Mouse (Mus musculus) R1 (cell line): ENCODE results near the gene Fibcd1.

Source experiments
- DNase-seq: peaks from one replicate; pipeline ENCODE4 v3.0.0-alpha.2; 2018; ENCODE audit warnings: low read depth, low spot score

Gene Fibcd1

GRCm38 (mm10) chr2:31845896-31846691 is at the start of gene Fibcd1:
Fibcd1 (minus strand) TSS chr2:31846005.
- DNase-seq = no peak

GRCm38 (mm10) chr2:31894221-31894870 is 48.5 kb upstream of the Fibcd1 start:
- DNase-seq = no peak

- DNase-seq = no peak
Observed at GRCm38 (mm10) chr2:31893110-31893669, 47.4 kb upstream of the Fibcd1 start.

DNA sequence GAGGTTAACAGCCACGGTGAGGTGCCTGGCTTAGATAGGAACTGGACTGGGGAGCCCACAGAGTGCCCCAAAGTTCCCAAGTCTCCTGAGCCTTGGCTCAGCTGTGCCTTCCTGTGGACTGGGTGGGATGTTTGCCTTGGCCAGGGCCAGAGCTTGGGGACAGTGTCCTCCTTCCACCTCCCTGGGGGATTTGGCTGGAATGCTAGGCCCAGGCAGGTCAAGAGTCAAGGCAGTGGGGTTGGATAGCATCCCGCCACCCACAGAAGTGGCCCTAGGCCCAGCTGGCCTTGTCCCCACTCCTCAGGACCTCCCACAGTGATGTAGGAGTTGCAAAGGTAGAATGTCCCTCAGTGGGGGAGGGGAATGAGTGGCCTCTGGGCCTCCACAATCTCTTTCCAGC is 45.4 kb upstream of the Fibcd1 start:
- DNase-seq = no peak

- no peak for DNase-seq
Observed at GRCm38 (mm10) chr2:31888871-31889270, 43.1 kb upstream of the Fibcd1 start.

DNA sequence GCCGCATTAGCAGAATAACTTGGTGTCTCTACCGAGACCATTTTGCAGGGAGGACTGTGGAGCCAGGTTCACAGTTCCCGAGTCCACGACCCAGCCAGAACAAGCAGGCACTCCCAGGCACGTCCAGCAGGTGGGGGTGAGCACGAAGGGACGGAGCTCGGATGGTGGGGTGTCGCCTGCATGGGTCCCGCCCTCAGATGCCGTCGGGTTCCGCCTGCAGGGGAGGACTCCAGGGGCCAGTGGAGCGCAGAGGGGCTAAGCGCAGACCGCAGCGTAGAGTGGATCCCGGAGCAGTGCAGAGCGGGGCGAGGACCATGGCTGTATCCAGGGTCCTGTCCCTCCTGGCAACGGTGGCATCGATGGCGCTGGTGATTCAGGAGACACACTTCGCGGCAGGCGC is 41.2 kb upstream of the Fibcd1 start, which contains the start of gene Lamc3:
Gene Lamc3 (plus strand): TSS at position 262 of the 400 bp plus-strand sequence.
- DNase-seq = peak; percentile 61

DNA sequence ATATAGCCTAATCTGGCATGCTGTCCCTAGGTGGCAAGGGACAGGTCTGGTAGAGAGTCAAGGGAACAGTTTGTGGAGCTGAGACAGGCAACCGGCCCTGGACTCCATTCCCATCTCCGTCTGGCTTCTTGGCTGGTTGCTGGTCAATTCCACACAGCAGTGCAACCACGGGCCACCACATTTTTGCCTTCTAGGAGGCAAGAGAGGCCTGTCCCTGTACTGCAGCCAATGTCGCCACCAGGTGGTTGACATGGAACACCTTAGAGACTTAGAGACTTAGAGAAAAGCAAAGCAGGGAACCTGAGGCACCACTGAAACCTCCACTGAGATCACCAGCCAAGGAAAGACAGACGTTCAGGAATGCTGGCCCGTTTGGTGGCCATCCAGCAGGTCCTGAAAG is 39.0 kb upstream of the Fibcd1 start:
- peak; percentile 50 for DNase-seq

DNA sequence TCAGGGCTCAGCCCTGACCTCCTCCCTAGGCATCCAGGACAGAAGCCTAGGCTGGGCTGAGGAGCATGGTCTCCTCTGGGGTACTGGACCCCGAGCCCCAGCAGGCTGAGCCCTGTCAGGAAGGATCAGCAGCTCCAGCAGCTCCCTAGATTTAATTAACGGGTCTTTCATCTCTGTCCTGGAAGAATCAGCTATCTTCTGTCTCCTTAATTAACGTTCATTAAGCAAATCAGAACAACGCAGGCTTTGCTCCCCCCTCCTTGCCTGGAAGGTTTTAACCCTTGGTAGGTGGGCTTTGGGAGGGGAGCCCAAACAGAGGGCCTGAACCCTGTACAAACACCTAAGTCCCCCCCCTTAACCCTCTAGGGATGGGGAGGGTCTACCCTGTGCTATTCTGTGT is 37.3 kb upstream of the Fibcd1 start:
- DNase-seq = no peak

DNA sequence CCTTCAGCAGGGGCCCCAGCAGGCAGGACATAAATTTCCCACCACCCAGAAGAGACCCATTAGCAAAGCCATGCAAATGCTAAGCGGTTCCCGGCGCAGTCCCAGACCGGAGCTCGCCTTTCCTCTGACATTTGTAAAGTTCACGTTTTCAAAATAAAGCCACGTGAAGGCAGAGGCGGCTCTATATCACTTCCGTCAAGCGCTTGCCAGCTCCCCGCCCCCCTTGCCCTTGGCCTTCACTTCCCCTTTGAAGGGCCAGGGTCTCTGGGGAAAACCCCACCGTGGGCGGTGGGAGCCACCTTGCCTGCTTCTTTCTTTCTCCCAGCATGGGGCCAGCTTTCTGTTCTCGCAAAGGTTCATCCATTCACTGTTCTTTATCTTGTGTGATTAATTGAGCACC is 35.1 kb upstream of the Fibcd1 start:
- peak; percentile 80 for DNase-seq

DNA sequence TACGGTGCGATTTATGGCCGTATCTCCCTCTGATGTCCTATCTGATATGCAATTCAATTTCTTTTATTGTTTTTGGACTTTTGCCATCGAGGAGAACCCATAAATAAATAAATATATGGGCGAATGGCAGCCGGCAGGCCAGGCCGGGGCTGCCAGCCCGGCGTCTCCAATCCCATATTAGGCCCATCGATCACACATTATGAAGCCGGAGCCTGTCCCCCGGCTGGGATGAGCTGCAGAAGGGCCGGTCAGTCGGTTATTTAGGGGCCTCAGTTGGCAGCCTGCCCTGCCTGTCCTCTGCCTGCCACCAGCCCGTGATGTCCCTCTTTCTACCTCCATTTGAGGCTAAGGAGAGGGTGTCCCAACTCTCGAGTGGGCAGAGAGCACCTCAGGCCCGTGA is 32.8 kb upstream of the Fibcd1 start:
- no peak for DNase-seq

- DNase-seq = no peak
Observed at GRCm38 (mm10) chr2:31876446-31876845, 30.6 kb upstream of the Fibcd1 start.

- DNase-seq = no peak
Observed at GRCm38 (mm10) chr2:31874290-31874855, 28.6 kb upstream of the Fibcd1 start.

- DNase-seq = no peak
Observed at GRCm38 (mm10) chr2:31870683-31871082, 24.9 kb upstream of the Fibcd1 start.

GRCm38 (mm10) chr2:31869692-31870091 is 23.9 kb upstream of the Fibcd1 start:
- no peak for DNase-seq

DNA sequence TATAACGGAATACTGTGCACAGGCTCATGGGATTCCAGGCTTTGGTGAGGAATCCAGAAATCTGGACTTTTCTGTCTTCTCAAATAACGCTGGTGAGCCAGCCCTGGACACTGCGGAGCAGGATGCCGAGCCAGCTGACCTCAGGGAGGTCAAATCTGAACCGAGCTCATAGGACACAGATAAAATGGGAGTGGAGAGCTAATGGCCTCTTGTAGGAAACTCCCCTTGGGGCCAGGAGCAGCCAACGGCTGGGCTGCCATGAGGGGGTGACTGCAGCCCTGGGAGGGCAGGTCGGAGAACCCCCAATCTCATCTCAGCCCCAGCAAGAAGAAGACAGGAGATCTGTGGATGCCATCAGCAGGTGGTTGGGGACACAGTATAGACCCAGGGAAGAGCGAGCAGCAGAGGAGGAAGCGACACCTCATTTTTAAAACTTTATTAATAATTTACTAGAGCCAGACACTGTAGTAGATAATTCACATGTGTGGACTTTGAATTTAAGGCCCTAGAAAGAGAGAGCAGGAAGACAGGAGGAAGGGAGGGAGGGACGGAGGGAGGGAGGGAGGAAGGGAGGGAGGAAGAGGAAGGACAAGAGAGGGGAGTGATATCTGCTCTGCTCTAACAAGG is 22.8 kb upstream of the Fibcd1 start:
- no peak for DNase-seq

GRCm38 (mm10) chr2:31867773-31868537 is 22.1 kb upstream of the Fibcd1 start:
- no peak for DNase-seq

- no peak for DNase-seq
Observed at GRCm38 (mm10) chr2:31865794-31866193, 20.0 kb upstream of the Fibcd1 start.

GRCm38 (mm10) chr2:31865322-31865721 is 19.5 kb upstream of the Fibcd1 start:
- DNase-seq = no peak

DNA sequence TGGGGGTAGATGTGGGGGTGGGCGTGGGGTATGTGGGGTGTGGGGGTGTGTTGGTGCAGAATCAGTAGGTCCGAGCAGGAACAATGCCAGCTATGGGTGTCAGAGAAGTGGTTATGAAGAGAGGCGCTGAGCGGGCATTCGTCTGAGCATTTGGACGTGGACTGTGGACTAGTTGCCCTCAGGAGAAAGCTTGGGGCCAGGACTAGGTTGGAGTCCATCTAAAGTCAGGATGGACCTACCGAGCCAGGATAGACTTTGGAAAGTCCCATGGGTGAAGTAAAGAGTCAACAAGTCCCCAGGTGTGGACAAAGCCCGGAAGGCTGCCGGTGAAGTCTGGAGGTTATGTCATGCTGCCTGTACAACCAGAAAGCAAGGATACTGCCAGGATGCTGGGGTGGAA is 19.1 kb upstream of the Fibcd1 start:
- no peak for DNase-seq

DNA sequence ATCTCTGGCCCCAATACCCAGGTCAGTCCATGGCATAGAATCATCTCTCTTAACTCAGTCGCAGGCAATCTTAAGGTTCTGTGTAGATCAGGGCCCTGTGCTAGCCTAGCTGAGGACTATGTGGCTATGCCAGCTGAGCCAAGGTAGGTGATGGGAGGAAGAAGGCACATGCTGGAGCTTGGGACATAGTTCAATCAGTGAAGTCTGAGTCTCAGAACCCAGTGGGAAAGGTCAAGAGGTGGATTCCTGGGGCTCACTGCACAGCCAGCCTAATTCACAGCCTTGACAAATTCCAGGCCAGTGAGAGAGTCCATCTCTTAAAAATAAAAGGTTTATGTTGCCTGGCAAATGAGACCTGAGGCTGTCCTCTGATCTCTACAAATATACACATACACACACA is 18.0 kb upstream of the Fibcd1 start:
- no peak for DNase-seq

- no peak for DNase-seq
Observed at GRCm38 (mm10) chr2:31862919-31863318, 17.1 kb upstream of the Fibcd1 start.
